Mouse (Mus musculus) bone marrow, adult 2 months (tissue): ENCODE measurements around the gene Gm4922.

Experiments used
- CTCF ChIP-seq: fragments of 200-500 bp; IDR thresholded peaks from 2 replicates; pipeline ENCODE4 v1.5.1; 2011; ENCODE audit warnings: low read length, control low read depth; ENCODE audit not compliant: control insufficient read depth, insufficient read depth
- POLR2A ChIP-seq: fragments of 200-500 bp; IDR thresholded peaks from 2 replicates; pipeline ENCODE4 v1.6.1; 2011; ENCODE audit warnings: low read depth, mild to moderate bottlenecking, control low read depth, low read length, borderline replicate concordance; ENCODE audit not compliant: control insufficient read depth

DNA sequence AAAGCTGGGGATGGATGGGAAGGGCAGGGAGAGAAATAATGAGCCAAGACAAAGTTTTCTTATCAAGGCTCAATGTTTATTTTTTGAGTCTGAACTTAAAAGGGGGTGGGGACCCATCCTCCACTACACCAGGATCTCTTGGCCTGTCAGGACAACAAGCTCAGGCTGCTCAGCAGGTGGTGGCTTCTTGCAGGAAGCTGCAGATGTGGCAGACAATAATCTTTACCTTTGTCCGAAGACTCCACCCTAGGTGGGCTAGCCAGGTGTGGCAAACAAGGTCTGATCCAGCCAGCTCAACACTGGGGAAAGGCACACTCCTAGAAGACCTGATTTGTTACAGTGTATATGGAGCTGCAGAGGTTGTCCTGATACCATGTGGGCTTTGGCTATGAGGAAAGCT, 2.0 kb upstream of the Gm4922 start:
- no peak for TF ChIP-seq POLR2A
- TF ChIP-seq CTCF = no peak
